Mouse (Mus musculus): ENCODE measurements at regions not wholly inside any gene's neighbourhood (a gene's known extent, or its start where the extent isn't known, plus 50 kb on each side); places are given as distances from the start of the nearest gene placed in this dataset.
"Not testable (repeated sequence)": the region's sequence is repeated elsewhere in the genome, so short reads cannot be mapped to it uniquely, and the experiment has no call there.

DNA sequence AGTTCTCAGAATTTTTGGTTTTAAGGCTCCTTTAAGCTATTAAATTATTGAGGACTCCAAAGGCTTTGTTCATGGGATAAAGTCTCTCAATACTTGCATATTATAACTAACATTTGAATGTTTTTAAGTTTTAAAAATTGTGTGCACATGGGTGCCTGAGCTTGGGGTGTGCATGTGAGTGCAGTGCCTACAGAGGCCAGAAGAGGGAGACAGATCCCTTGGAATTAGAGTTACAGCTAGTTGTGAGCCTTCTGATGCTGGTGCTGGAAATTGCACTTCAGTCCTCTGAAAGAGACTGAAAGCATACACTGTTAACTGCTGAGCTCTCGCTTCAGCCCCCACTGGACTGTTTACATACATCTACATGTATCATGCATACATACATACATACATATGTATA lies 100.0 kb upstream of the Tspan5 start:
- Histone ChIP-seq H3K27me3 (ENCODE audit: control insufficient read depth, insufficient read depth, low read depth, low read length) (no peaks in the 10 kb centered on the region), H3K4me3 (ENCODE audit: low read depth, low read length) (no peak overlapping the region), H3K27ac (ENCODE audit: low read length) (no peak overlapping the region), H3K4me2 (ENCODE audit: low read depth, low read length) (no peak overlapping the region), H3K9me3 (replicated peaks; ENCODE audit: control insufficient read depth, low read length) (no peaks in the 10 kb centered on the region), H3K9ac (ENCODE audit: low read depth, low read length) (no peak overlapping the region), H3K36me3 (ENCODE audit: control insufficient read depth, insufficient read depth) (no peaks in the 10 kb centered on the region), H3K4me1 (ENCODE audit: control insufficient read depth, low read depth, low read length) (peaks cover 7% of the 10 kb centered on the region)
- 78% methylated on average over 1 of the region's 1 CpGs for WGBS (ENCODE audit: insufficient replicate concordance)
- no peak for ATAC-seq (ENCODE audit: low read depth)

DNA sequence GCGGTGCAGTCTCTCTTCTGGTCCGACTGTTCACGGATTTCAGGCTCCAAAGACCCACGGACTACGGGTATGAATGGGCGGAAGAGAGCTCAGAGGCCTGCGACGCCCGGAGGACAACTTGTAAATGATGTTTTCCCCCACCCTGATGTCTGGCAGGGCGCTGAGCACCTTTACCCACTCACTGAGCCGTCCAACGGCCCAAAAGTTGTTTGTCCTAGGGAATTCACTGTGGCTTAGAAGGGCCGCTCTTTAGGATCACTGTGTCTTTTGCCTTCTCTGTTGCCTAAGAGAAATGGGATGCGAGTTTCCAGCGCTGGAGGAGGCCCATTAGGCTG lies 98.1 kb upstream of the Tspan5 start:
- peak overlapping the region; percentile 31 for H3K4me3 ChIP-seq (ENCODE audit: low read depth, low read length)
- 36% methylated on average over 15 of the region's 15 CpGs for WGBS (ENCODE audit: insufficient replicate concordance)
- no peak for ATAC-seq (ENCODE audit: low read depth)
- H3K9ac ChIP-seq (ENCODE audit: low read depth, low read length), result no peak overlapping the region
- H3K4me2 ChIP-seq (ENCODE audit: low read depth, low read length), result peak overlapping the region; percentile 54
- no peak overlapping the region for H3K27ac ChIP-seq (ENCODE audit: low read length)
- H3K27me3 ChIP-seq (ENCODE audit: control insufficient read depth, insufficient read depth, low read depth, low read length), result no peaks in the 10 kb centered on the region
- no peaks in the 10 kb centered on the region for H3K36me3 ChIP-seq (ENCODE audit: control insufficient read depth, insufficient read depth)
- H3K4me1 ChIP-seq (ENCODE audit: control insufficient read depth, low read depth, low read length), result peaks cover 7% of the 10 kb centered on the region
- H3K9me3 ChIP-seq (replicated peaks; ENCODE audit: control insufficient read depth, low read length), result no peaks in the 10 kb centered on the region

DNA sequence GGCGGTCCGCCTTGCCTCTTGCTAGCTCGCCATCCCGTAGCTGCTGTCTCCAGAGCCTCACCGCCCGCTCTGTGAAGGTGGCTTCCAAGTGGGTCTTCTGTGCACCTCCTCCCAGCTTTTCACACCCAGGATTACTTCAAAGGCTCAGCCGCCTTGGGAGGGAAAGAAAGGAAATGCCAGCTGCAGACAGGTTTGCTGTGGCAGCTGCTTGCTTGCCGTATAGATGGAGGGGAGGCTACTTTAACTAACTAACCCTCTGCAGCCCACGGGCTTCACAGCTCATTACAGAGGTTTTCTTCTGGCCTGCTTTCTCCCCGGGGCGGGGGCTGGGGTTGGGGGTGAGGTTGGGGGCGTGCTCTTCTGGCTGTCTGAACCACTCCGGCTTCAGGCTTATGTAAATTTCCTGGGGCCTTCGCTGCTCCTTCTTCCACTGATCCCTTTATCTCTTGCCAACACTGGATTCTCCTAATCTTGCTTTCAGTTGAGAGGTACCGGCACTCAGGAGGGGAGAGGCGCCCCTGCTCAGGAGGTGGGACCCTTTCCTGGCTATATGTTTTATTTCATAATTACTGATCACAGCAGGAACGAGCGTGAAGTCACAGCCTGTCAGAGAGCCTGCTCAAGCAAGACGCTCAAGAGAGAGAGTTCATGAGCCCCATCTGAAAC lies 97.6 kb upstream of the Tspan5 start:
- ATAC-seq (ENCODE audit: low read depth), result peak; percentile 47

GRCm38 (mm10) chr3:138645320-138645719 lies 96.7 kb upstream of the Tspan5 start:
- 55% methylated on average over 3 of the region's 3 CpGs for whole genome bisulfite sequencing (ENCODE audit: insufficient replicate concordance)
- Histone ChIP-seq H3K27ac (ENCODE audit: low read length) (no peak overlapping the region), H3K4me3 (ENCODE audit: low read depth, low read length) (no peak overlapping the region), H3K9me3 (replicated peaks; ENCODE audit: control insufficient read depth, low read length) (no peaks in the 10 kb centered on the region), H3K4me2 (ENCODE audit: low read depth, low read length) (no peak overlapping the region), H3K27me3 (ENCODE audit: control insufficient read depth, insufficient read depth, low read depth, low read length) (no peaks in the 10 kb centered on the region), H3K4me1 (ENCODE audit: control insufficient read depth, low read depth, low read length) (peaks cover 7% of the 10 kb centered on the region), H3K9ac (ENCODE audit: low read depth, low read length) (no peak overlapping the region), H3K36me3 (ENCODE audit: control insufficient read depth, insufficient read depth) (no peaks in the 10 kb centered on the region)
- ATAC-seq (ENCODE audit: low read depth), result no peak

More for the DNA sequence above, 97.6 kb upstream of the Tspan5 start:
- Histone ChIP-seq H3K4me1 (ENCODE audit: control insufficient read depth, low read depth, low read length) (peaks cover 7% of the 10 kb centered on the region), H3K36me3 (ENCODE audit: control insufficient read depth, insufficient read depth) (no peaks in the 10 kb centered on the region), H3K27me3 (ENCODE audit: control insufficient read depth, insufficient read depth, low read depth, low read length) (no peaks in the 10 kb centered on the region), H3K4me3 (ENCODE audit: low read depth, low read length) (peak overlapping the region; percentile 31), H3K9me3 (replicated peaks; ENCODE audit: control insufficient read depth, low read length) (no peaks in the 10 kb centered on the region), H3K4me2 (ENCODE audit: low read depth, low read length) (peak overlapping the region; percentile 54), H3K27ac (ENCODE audit: low read length) (no peak overlapping the region), H3K9ac (ENCODE audit: low read depth, low read length) (0 out of 2 replicates have a peak overlapping the region, but pooled peaks have one; percentile 14)
- 10% methylated on average over 19 of the region's 19 CpGs for WGBS (ENCODE audit: insufficient replicate concordance)

DNA sequence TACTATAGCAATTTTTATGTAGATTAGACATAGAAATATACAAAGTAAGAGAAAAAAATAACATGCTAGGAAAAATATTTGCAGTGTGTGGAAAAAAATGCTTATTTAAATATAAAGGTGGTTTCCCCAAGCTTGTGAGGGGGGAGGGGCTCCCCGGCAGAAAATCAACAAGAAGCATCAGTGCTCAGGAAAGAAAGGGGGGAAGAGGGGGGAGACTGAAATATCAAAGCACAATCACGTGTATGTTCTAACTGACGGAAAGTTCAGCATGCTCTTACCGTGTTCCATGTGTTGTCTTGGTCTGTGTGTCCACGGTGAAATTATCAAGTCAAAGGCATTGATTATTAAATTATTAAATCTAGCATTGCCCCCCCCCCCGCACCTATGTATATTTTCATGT lies 92.3 kb upstream of the Tspan5 start:
- no peaks in the 10 kb centered on the region for H3K9me3 ChIP-seq (replicated peaks; ENCODE audit: control insufficient read depth, low read length)
- no peaks in the 10 kb centered on the region for H3K36me3 ChIP-seq (ENCODE audit: control insufficient read depth, insufficient read depth)
- H3K27me3 ChIP-seq (ENCODE audit: control insufficient read depth, insufficient read depth, low read depth, low read length), result no peaks in the 10 kb centered on the region
- H3K9ac ChIP-seq (ENCODE audit: low read depth, low read length), result no peak overlapping the region
- no peak overlapping the region for H3K4me3 ChIP-seq (ENCODE audit: low read depth, low read length)
- 62% methylated on average over 6 of the region's 6 CpGs for WGBS (ENCODE audit: insufficient replicate concordance)
- H3K27ac ChIP-seq (ENCODE audit: low read length), result no peak overlapping the region
- H3K4me2 ChIP-seq (ENCODE audit: low read depth, low read length), result no peak overlapping the region
- no peaks in the 10 kb centered on the region for H3K4me1 ChIP-seq (ENCODE audit: control insufficient read depth, low read depth, low read length)
- no peak for ATAC-seq (ENCODE audit: low read depth)

DNA sequence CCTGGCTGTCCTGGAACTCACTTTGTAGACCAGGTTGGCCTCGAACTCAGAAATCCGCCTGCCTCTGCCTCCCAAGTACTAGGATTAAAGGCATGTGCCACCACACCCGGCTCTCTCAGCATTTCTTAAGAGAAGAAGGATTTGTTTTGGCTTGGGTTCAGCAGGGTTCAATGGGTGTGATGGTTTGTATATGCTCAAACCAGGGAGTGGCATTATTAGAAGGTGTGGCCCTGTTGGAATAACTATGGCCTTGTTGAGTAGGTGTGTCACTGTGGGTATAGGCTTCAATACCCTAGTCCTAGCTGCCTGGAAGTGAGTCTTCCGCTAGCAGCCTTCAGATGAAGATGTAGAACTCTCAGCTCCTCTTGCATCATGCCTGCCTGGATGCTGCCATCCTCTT lies 91.3 kb upstream of the Tspan5 start:
- H3K27me3 ChIP-seq (ENCODE audit: control insufficient read depth, insufficient read depth, low read depth, low read length); H3K4me2 ChIP-seq (ENCODE audit: low read depth, low read length); H3K9me3 ChIP-seq (replicated peaks; ENCODE audit: control insufficient read depth, low read length); H3K4me3 ChIP-seq (ENCODE audit: low read depth, low read length); H3K27ac ChIP-seq (ENCODE audit: low read length); ATAC-seq (ENCODE audit: low read depth); H3K4me1 ChIP-seq (ENCODE audit: control insufficient read depth, low read depth, low read length); H3K9ac ChIP-seq (ENCODE audit: low read depth, low read length); H3K36me3 ChIP-seq (ENCODE audit: control insufficient read depth, insufficient read depth): not testable (repeated sequence)
- WGBS (ENCODE audit: insufficient replicate concordance), result 62% methylated on average over 4 of the region's 4 CpGs

- peak; percentile 73 for ATAC-seq (ENCODE audit: low read depth)
- no peak overlapping the region for H3K4me2 ChIP-seq (ENCODE audit: low read depth, low read length)
- H3K36me3 ChIP-seq (ENCODE audit: control insufficient read depth, insufficient read depth), result no peaks in the 10 kb centered on the region
- no peaks in the 10 kb centered on the region for H3K4me1 ChIP-seq (ENCODE audit: control insufficient read depth, low read depth, low read length)
- WGBS (ENCODE audit: insufficient replicate concordance), result 49% methylated on average over 12 of the region's 12 CpGs
- H3K27me3 ChIP-seq (ENCODE audit: control insufficient read depth, insufficient read depth, low read depth, low read length), result no peaks in the 10 kb centered on the region
- H3K27ac ChIP-seq (ENCODE audit: low read length), result no peak overlapping the region
- H3K4me3 ChIP-seq (ENCODE audit: low read depth, low read length), result no peak overlapping the region
- no peak overlapping the region for H3K9ac ChIP-seq (ENCODE audit: low read depth, low read length)
- H3K9me3 ChIP-seq (replicated peaks; ENCODE audit: control insufficient read depth, low read length), result no peaks in the 10 kb centered on the region
Observed at GRCm38 (mm10) chr3:138651361-138652205, 90.4 kb upstream of the Tspan5 start.

GRCm38 (mm10) chr3:138652206-138652605 lies 89.8 kb upstream of the Tspan5 start:
- Histone ChIP-seq H3K27ac (ENCODE audit: low read length) (no peak overlapping the region), H3K9me3 (replicated peaks; ENCODE audit: control insufficient read depth, low read length) (no peaks in the 10 kb centered on the region), H3K36me3 (ENCODE audit: control insufficient read depth, insufficient read depth) (no peaks in the 10 kb centered on the region), H3K4me3 (ENCODE audit: low read depth, low read length) (no peak overlapping the region), H3K9ac (ENCODE audit: low read depth, low read length) (no peak overlapping the region), H3K4me1 (ENCODE audit: control insufficient read depth, low read depth, low read length) (no peaks in the 10 kb centered on the region), H3K4me2 (ENCODE audit: low read depth, low read length) (no peak overlapping the region), H3K27me3 (ENCODE audit: control insufficient read depth, insufficient read depth, low read depth, low read length) (no peaks in the 10 kb centered on the region)
- ATAC-seq (ENCODE audit: low read depth), result no peak
- 69% methylated on average over 2 of the region's 2 CpGs for WGBS (ENCODE audit: insufficient replicate concordance)

DNA sequence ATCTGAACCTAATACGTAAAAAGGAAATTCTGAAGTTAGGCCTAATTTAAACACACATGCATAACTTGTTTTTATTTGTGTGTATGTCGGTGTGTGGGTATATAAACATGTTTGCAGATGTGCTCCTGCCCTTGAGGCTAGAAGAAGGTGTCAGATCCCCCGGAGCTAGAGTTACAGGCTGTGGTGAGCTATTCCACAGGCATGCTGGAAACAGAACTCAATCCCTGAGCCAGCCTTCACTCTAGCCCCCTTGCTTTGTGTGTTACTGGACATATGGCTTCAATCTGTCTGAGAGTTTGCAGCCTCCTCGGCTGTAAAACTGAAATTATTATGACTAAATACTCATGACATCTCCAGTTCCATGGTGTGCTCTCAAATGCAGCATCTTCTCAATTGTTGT lies 89.3 kb upstream of the Tspan5 start:
- H3K9ac ChIP-seq (ENCODE audit: low read depth, low read length), result no peak overlapping the region
- H3K27ac ChIP-seq (ENCODE audit: low read length), result no peak overlapping the region
- H3K4me2 ChIP-seq (ENCODE audit: low read depth, low read length), result no peak overlapping the region
- no peaks in the 10 kb centered on the region for H3K27me3 ChIP-seq (ENCODE audit: control insufficient read depth, insufficient read depth, low read depth, low read length)
- H3K4me1 ChIP-seq (ENCODE audit: control insufficient read depth, low read depth, low read length), result no peaks in the 10 kb centered on the region
- H3K9me3 ChIP-seq (replicated peaks; ENCODE audit: control insufficient read depth, low read length), result no peaks in the 10 kb centered on the region
- no peaks in the 10 kb centered on the region for H3K36me3 ChIP-seq (ENCODE audit: control insufficient read depth, insufficient read depth)
- no peak for ATAC-seq (ENCODE audit: low read depth)
- WGBS (ENCODE audit: insufficient replicate concordance), result 70% methylated on average over 4 of the region's 4 CpGs
- H3K4me3 ChIP-seq (ENCODE audit: low read depth, low read length), result no peak overlapping the region

Data from liver, embryonic 16.5 days (tissue).